Mouse (Mus musculus) lung, postnatal 36 days (tissue): ENCODE measurements around the gene Maco1.
"Not testable (repeated sequence)": the region's sequence is repeated elsewhere in the genome, so short reads cannot be mapped to it uniquely, and the experiment has no call there.

Experiments
- DNase-seq: peaks from one replicate; pipeline ENCODE4 v3.0.0; 2022; ENCODE audit warnings: mixed read lengths

Maco1 gene

GRCm38 (mm10) chr4:134856501-134856900 lies 3.4 kb upstream of the Maco1 start:
- no peak for DNase-seq

GRCm38 (mm10) chr4:134856056-134856455 lies 2.9 kb upstream of the Maco1 start:
- DNase-seq = no peak

- DNase-seq = peak; percentile 56
Observed at GRCm38 (mm10) chr4:134855371-134855770, 2.2 kb upstream of the Maco1 start.

GRCm38 (mm10) chr4:134853637-134854485 lies 716 bp upstream of the Maco1 start:
- peak; percentile 93 for DNase-seq

GRCm38 (mm10) chr4:134852438-134853255 lies 498 bp downstream of the Maco1 start:
- peak; percentile 13 for DNase-seq

- DNase-seq = peak; percentile 11
Observed at GRCm38 (mm10) chr4:134851876-134852275, 1.3 kb downstream of the Maco1 start.

GRCm38 (mm10) chr4:134851236-134851635 lies 1.9 kb downstream of the Maco1 start:
- no peak for DNase-seq

GRCm38 (mm10) chr4:134850551-134850950 lies 2.6 kb downstream of the Maco1 start:
- DNase-seq = no peak

- peak; percentile 77 for DNase-seq
Observed at GRCm38 (mm10) chr4:134847587-134847986, 5.6 kb downstream of the Maco1 start.

- DNase-seq = peak; percentile 26
Observed at GRCm38 (mm10) chr4:134843566-134843965, 9.6 kb downstream of the Maco1 start.

GRCm38 (mm10) chr4:134840231-134840630 lies 12.9 kb downstream of the Maco1 start:
- no peak for DNase-seq

- DNase-seq = not testable (repeated sequence)
Observed at GRCm38 (mm10) chr4:134838706-134839105, 14.4 kb downstream of the Maco1 start.

GRCm38 (mm10) chr4:134838221-134838620 lies 14.9 kb downstream of the Maco1 start:
- peak; percentile 53 for DNase-seq

GRCm38 (mm10) chr4:134835486-134835885 lies 17.7 kb downstream of the Maco1 start:
- DNase-seq = no peak

GRCm38 (mm10) chr4:134831934-134832333 lies 21.2 kb downstream of the Maco1 start:
- DNase-seq = no peak

GRCm38 (mm10) chr4:134827806-134828205 lies 25.3 kb downstream of the Maco1 start:
- peak; percentile 71 for DNase-seq

GRCm38 (mm10) chr4:134826348-134826747 lies 26.8 kb downstream of the Maco1 start:
- no peak for DNase-seq

GRCm38 (mm10) chr4:134825864-134826263 lies 27.3 kb downstream of the Maco1 start:
- not testable (repeated sequence) for DNase-seq

- peak; percentile 44 for DNase-seq
Observed at GRCm38 (mm10) chr4:134823560-134823959, 29.6 kb downstream of the Maco1 start.

GRCm38 (mm10) chr4:134821061-134821460 lies 32.1 kb downstream of the Maco1 start:
- no peak for DNase-seq

- no peak for DNase-seq
Observed at GRCm38 (mm10) chr4:134817706-134818105, 35.4 kb downstream of the Maco1 start.

- DNase-seq = no peak
Observed at GRCm38 (mm10) chr4:134814229-134814571, 38.9 kb downstream of the Maco1 start.

- no peak for DNase-seq
Observed at GRCm38 (mm10) chr4:134813406-134814228, 39.5 kb downstream of the Maco1 start.
